Mouse (Mus musculus) bone marrow, adult 2 months (tissue): Measurements from ENCODE around the gene Fyn. TPM values are rescaled to one million over a fixed set of nuclear protein-coding genes. Genes with fewer than 3 reads are reported as not detected.

Experiments used
- H3K27ac ChIP-seq: fragments of 200-500 bp; 2 replicates; pipeline ENCODE4 v1.5.1; 2012; ENCODE audit warnings: low read depth, mild to moderate bottlenecking, control low read depth, inconsistent platforms, low read length; ENCODE audit not compliant: control insufficient read depth, poor library complexity, insufficient read depth
- H3K4me1 ChIP-seq: fragments of 200-500 bp; 2 replicates; pipeline ENCODE4 v1.6.1; 2011; ENCODE audit warnings: low read length; ENCODE audit not compliant: control insufficient read depth, insufficient read depth
- H3K4me3 ChIP-seq: fragments of 200-500 bp; replicated peaks from 2 replicates; pipeline ENCODE3; 2011; ENCODE audit warnings: mild to moderate bottlenecking, low read depth, low read length, control low read depth; ENCODE audit not compliant: control insufficient read depth
- CTCF ChIP-seq: fragments of 200-500 bp; IDR thresholded peaks from 2 replicates; pipeline ENCODE4 v1.5.1; 2011; ENCODE audit warnings: low read length, control low read depth; ENCODE audit not compliant: control insufficient read depth, insufficient read depth
- POLR2A ChIP-seq: fragments of 200-500 bp; IDR thresholded peaks from 2 replicates; pipeline ENCODE4 v1.6.1; 2011; ENCODE audit warnings: low read depth, mild to moderate bottlenecking, control low read depth, low read length, borderline replicate concordance; ENCODE audit not compliant: control insufficient read depth
- WGBS: fragments of 180-500 bp; shearing (Covaris S2); methylation state at CpG from one replicate; pipeline ENCODE4 v1.1.7; 2018; 5-methylcytosine and 5-hydroxymethylcytosine counted together
- polyA plus RNA-seq: library from polyadenylated mRNA; stranded (reverse); fragments of >200 nt; gene quantifications from 2 replicates; pipeline ENCODE4 v1.2.4, GENCODE M21; 2011; ENCODE audit warnings: low replicate concordance; ENCODE audit not compliant: missing spikeins, insufficient read depth, insufficient read length

Gene Fyn
- polyA plus RNA-seq, 1 experiment: 32.3 TPM

DNA sequence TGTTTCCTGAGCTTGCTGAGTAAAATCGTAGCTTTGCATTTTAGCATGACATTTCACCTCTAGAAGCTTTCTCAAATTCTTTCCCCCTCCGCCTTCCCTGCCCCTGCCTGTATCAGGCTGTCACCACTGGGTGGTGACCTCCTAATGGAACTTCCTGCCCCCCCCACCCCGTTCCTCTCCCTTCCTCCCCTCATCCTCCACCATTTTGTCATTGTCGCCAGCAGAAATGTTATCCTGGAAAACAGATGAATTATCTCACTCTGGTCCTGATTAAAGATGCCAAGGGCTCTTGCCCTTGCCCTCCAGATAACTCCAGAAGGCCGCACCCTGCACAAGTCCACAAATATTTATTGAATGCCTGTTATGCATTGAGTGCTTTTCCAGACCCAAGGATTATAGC lies 187.1 kb downstream of the Fyn start:
- no peak overlapping the region for H3K4me3 ChIP-seq
- no peaks in the 10 kb centered on the region for H3K4me1 ChIP-seq
- WGBS: 64% methylated on average over 5 of the region's 5 CpGs
- TF ChIP-seq POLR2A: no peak
- no peak for TF ChIP-seq CTCF
- no peak overlapping the region for H3K27ac ChIP-seq

DNA sequence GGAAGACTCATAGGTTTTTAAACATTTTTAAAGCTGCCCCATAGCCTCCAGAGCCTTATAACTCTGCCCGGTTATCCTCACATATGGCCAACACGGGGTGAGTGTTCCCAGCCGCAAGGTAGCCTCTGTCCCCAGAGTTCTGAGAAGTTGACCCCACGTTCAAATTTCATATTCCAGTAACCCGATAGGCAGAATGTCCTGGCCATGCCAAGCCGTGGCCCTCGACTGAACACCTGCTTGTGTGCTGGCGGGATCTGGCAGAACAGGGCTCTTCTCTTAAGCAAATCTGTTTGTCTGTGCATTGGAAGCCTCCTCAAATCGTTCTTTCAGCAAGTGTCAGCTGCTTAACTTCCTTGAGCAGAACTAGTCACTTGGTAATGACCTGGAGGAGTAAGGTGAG lies 188.7 kb downstream of the Fyn start:
- WGBS: 82% methylated on average over 9 of the region's 9 CpGs
- TF ChIP-seq CTCF (no peak), POLR2A (no peak)
- no peak overlapping the region for H3K27ac ChIP-seq

DNA sequence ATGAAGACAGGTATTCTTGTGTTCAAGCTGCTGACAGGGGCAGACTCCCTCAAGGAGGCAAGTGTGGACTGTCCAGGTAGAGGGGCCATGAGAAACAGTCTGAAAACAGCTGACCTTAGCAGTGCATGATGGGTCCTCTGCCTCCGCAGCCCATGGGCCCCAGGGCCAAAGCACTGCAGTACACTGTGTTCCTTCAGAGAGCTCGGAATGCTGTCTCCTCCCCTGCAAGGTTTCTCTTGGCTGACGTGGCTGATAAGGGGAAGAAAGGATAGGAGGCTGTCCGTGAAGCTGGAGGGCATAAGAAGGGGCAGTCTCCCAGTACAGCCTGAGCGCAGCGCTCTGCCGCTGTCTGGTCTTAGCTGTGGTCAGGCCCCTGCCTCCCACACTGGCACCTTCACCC lies 189.2 kb downstream of the Fyn start:
- Histone ChIP-seq H3K4me3 (no peak overlapping the region), H3K27ac (no peak overlapping the region), H3K4me1 (no peaks in the 10 kb centered on the region)
- TF ChIP-seq POLR2A: no peak
- TF ChIP-seq CTCF: no peak
- WGBS: 84% methylated on average over 7 of the region's 7 CpGs

More for the DNA sequence above, 188.7 kb downstream of the Fyn start:
- Histone ChIP-seq H3K4me1 (no peaks in the 10 kb centered on the region), H3K4me3 (no peak overlapping the region)

DNA sequence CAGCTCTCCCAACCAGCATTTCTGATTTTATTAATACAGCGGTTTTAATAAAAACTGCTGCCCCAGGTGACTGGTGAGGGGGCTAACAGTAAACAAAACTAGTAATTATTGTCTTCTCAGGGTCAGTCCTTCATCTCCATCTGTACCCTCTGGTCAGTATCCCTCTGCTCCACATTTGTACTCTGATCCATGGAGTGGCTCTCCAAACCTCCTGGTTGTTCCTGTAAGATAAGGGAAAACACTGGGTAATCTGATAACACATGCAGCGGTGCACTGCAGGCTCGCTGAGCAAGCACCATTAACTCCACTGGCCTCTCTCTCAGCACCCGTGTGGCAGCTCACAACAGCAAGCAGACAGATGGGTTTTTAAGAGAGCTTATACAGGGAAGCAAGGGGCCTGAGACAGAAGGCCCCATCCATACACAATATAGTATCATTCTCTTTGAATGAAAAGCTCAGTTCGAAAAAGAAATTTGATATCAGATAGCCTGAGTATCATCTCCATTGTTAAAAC lies 189.9 kb downstream of the Fyn start:
- 71% methylated on average over 5 of the region's 5 CpGs for WGBS
- H3K4me3 ChIP-seq: no peak overlapping the region
- no peaks in the 10 kb centered on the region for H3K4me1 ChIP-seq
- no peak overlapping the region for H3K27ac ChIP-seq
- TF ChIP-seq POLR2A: no peak
- TF ChIP-seq CTCF: no peak

DNA sequence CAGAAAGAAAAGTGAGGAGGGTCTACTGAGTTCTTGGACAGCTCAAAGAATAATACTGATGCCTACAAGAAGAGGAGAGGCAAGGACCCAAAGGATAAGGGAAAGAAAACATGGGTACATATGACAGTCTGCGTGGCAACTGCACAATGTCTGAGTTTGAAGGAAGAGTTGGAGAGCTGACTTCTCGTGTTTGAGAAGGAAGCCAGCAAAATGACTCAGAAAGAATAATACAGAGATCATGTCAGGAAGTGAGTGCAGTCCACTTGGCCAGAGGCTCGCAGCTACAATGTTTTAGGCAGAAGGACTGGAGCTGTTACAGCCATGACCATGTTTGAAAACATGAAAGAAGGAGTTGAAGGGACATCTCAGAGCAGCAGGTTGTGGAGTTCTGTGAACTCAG lies 190.7 kb downstream of the Fyn start:
- 64% methylated on average over 3 of the region's 3 CpGs for WGBS
- TF ChIP-seq CTCF (no peak), POLR2A (no peak)
- no peak overlapping the region for H3K4me3 ChIP-seq
- no peaks in the 10 kb centered on the region for H3K4me1 ChIP-seq
- H3K27ac ChIP-seq: no peak overlapping the region

DNA sequence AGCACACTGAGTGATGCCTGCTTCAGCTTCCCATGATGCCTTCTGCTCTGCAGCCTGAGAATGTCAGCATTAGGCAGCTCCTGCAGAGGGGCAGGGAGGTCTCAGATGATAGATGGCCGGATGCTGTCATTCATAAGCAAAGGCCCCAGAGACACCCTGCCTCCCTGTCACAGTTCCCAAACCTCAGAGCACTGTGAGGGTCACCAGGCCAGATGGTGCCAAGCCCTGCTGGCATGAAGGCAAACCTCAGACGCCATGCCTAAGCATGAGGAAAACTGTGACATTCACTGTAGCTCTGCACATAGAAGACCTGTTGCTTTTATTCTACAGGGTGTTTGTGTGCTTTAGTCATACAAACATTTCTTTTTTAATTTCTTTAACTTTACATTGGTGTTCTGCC lies 193.7 kb downstream of the Fyn start:
- H3K4me1 ChIP-seq: no peaks in the 10 kb centered on the region
- no peak overlapping the region for H3K4me3 ChIP-seq
- no peak for TF ChIP-seq POLR2A
- TF ChIP-seq CTCF: no peak
- no peak overlapping the region for H3K27ac ChIP-seq
- 74% methylated on average over 2 of the region's 2 CpGs for WGBS

DNA sequence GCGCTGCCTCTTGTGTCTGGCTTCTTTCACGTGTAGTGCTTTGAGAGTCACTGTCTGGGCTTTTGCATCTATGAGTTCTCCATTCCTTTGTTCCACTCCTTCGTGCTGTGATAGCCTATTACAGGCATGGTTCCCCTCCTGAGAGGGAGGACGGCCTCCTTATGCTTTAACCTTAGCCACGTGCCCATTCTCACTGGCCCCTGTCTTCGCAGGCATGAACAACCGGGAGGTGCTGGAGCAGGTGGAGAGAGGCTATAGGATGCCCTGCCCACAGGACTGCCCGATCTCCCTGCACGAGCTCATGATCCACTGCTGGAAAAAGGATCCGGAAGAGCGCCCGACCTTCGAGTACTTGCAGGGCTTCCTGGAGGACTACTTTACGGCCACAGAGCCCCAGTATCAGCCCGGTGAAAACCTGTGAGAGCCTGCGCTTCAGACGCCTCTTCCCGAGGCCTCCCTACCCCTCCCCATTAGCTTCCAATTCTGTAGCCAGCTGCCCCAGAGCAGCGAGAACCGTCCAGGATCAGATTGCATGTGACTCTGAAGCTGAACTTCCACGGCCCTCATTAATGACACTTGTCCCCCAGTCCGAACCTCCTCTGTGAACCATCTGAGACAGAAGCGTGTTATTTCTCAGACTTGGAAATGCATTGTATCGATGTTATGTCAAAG lies 195.0 kb downstream of the Fyn start:
- Histone ChIP-seq H3K4me1 (no peaks in the 10 kb centered on the region), H3K4me3 (no peak overlapping the region), H3K27ac (no peak overlapping the region)
- WGBS: 87% methylated on average over 24 of the region's 24 CpGs
- no peak for TF ChIP-seq CTCF
- TF ChIP-seq POLR2A: no peak

DNA sequence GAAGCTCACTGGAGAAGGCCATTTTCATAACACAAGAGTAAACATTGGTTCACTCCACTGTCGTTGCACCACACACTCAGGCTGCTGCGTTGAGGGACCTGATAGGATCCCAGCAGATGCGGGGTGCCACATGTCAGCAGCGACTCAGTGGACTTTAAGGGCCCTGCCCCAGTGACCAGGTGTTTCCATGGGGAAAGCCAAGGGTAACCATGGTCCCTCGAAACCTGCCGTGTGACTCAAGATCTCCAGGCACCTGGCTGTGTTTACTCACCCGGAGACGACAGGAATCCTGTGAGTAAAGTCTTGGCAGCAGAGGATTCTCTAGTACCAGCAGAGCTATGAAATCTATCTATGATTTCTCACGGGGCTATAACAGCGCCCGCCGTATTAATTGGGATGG lies 198.2 kb downstream of the Fyn start:
- H3K4me3 ChIP-seq: no peak overlapping the region
- 87% methylated on average over 12 of the region's 12 CpGs for WGBS
- TF ChIP-seq CTCF (no peak), POLR2A (no peak)

More for the DNA sequence above, 198.2 kb downstream of the Fyn start:
- H3K4me1 ChIP-seq: no peaks in the 10 kb centered on the region
- no peak overlapping the region for H3K27ac ChIP-seq
